Mouse (Mus musculus): ENCODE data around the gene Hcrtr2. TPM values are rescaled to one million over a fixed set of nuclear protein-coding genes. Genes with fewer than 3 reads are reported as not detected.

Gene Hcrtr2
- total RNA-seq (2018; cell fraction: chromatin; rRNA removed): not detected
- total RNA-seq (2018; cell fraction: cytosol; rRNA removed): not detected
- total RNA-seq (2018; cell fraction: nucleus; rRNA removed): not detected
- polyA plus RNA-seq (2018): not detected in 3 replicates

GRCm38 (mm10) chr9:76323756-76324155 lies at the start of gene Hcrtr2:
Gene Hcrtr2 (minus strand): TSS chr9:76323856.
- Histone ChIP-seq H3K36me3 (ENCODE audit: inconsistent target) (no peaks in the 10 kb centered on the region), H3K4me3 (ENCODE audit: inconsistent target) (no peak within 1 kb of the TSS), H3K27ac (no peak within 1 kb of the TSS), H3K79me2 (ENCODE audit: inconsistent target) (no peaks in the 10 kb centered on the region)
- 83% methylated on average over 6 of the region's 6 CpGs for WGBS (ENCODE audit: missing documents)

DNA sequence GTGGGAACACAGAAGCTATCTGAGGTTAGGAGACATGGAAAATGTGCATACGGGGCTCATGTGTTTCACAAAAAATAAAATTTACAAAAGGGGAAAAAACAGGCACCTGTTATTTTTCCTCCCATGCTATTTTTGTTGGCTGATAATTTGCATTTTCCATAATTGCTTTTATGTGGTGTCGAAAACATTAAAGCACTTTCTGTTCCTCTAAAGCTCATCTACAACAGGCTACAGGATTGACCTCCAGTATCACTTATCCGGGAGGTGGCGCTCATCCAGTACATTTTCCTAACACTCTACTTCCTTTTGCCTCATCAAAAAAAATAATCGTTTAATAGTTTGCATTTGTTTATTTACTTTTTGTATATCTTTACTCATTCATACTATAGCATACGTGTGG lies 41.2 kb upstream of the Hcrtr2 start:
- Histone ChIP-seq H3K4me3 (ENCODE audit: inconsistent target) (no peak overlapping the region), H3K36me3 (ENCODE audit: inconsistent target) (no peaks in the 10 kb centered on the region), H3K79me2 (ENCODE audit: inconsistent target) (no peaks in the 10 kb centered on the region), H3K27ac (no peak overlapping the region)
- WGBS (ENCODE audit: missing documents): 88% methylated on average over 6 of the region's 6 CpGs

DNA sequence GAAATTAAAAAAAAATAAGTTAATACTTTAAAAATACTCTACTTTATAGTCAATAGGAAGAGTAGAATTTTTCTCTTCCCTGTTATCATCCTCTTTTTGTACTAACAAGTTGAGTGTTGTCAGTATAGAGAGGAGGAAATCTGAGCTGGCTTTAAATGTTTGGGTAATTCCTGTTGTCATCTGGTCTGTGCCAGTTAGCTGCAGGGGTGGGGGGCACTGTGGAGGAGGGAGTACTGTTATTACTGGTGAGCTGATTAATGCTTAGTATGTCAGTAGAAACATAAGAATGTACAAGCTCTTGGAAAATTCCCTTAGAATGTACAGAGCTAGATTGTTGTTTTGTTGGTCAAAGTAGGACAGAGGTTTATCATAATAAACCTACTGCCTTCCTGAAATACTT lies 36.7 kb upstream of the Hcrtr2 start:
- H3K79me2 ChIP-seq (ENCODE audit: inconsistent target): no peaks in the 10 kb centered on the region
- H3K36me3 ChIP-seq (ENCODE audit: inconsistent target): no peaks in the 10 kb centered on the region
- H3K4me3 ChIP-seq (ENCODE audit: inconsistent target): no peak overlapping the region
- H3K27ac ChIP-seq: no peak overlapping the region

DNA sequence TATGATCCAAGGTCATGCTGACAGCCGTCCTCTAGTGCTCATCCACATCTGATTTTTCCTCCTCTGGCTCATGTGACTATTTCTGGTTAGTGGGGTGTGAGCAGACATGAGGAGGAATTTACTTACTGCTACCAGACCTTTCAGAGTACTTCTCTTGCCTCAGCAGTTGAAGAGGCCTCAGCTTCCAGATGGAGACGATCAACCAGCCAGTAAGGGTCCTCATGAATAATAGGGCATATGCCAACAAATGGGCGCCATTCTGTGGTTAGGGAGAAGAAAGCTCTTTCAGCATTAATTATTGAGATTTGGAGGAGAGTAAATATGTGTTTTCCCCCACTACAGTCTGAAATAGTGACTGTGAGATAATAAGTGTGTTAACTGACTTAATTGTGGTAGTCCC lies 28.7 kb upstream of the Hcrtr2 start:
- H3K4me3 ChIP-seq (ENCODE audit: inconsistent target): no peak overlapping the region

DNA sequence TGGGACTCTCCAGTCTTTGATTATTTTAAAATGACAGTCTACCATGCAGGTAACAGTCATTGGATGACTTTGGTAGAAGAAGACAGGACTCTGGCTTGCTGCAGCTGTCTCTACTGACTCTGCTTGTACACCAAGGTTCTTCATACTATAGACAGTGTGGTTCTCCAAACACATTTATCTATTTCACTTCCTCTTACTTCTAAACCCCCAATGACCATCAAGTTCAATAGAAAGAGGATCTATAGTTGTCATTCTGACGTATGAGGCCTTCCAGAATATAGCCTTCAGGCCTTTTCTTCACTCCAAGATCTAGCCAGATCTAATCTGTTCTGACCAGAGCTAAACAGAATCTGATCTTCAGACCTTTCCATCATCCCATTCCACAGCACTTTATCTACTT lies 23.6 kb upstream of the Hcrtr2 start:
- no peaks in the 10 kb centered on the region for H3K36me3 ChIP-seq (ENCODE audit: inconsistent target)

More for the DNA sequence above, 28.7 kb upstream of the Hcrtr2 start:
- H3K27ac ChIP-seq: no peak overlapping the region
- 87% methylated on average over 3 of the region's 3 CpGs for WGBS (ENCODE audit: missing documents)
- no peaks in the 10 kb centered on the region for H3K36me3 ChIP-seq (ENCODE audit: inconsistent target)
- no peaks in the 10 kb centered on the region for H3K79me2 ChIP-seq (ENCODE audit: inconsistent target)

GRCm38 (mm10) chr9:76331081-76331480 lies 7.4 kb upstream of the Hcrtr2 start:
- no peak overlapping the region for H3K27ac ChIP-seq
- no peaks in the 10 kb centered on the region for H3K79me2 ChIP-seq (ENCODE audit: inconsistent target)
- H3K4me3 ChIP-seq (ENCODE audit: inconsistent target): no peak overlapping the region
- H3K36me3 ChIP-seq (ENCODE audit: inconsistent target): no peaks in the 10 kb centered on the region
- WGBS (ENCODE audit: missing documents): 89% methylated on average over 1 of the region's 1 CpGs

More for the DNA sequence above, 23.6 kb upstream of the Hcrtr2 start:
- Histone ChIP-seq H3K4me3 (ENCODE audit: inconsistent target) (no peak overlapping the region), H3K79me2 (ENCODE audit: inconsistent target) (no peaks in the 10 kb centered on the region), H3K27ac (no peak overlapping the region)
- 67% methylated on average over 1 of the region's 1 CpGs for WGBS (ENCODE audit: missing documents)

GRCm38 (mm10) chr9:76323186-76323701 lies 412 bp downstream of the Hcrtr2 start:
- WGBS (ENCODE audit: missing documents): 5% methylated on average over 29 of the region's 29 CpGs
- Histone ChIP-seq H3K36me3 (ENCODE audit: inconsistent target) (no peaks in the 10 kb centered on the region), H3K79me2 (ENCODE audit: inconsistent target) (no peaks in the 10 kb centered on the region), H3K27ac (no peak overlapping the region), H3K4me3 (ENCODE audit: inconsistent target) (no peak overlapping the region)

- 10% methylated on average over 24 of the region's 24 CpGs for WGBS (ENCODE audit: missing documents)
- Histone ChIP-seq H3K27ac (no peak overlapping the region), H3K79me2 (ENCODE audit: inconsistent target) (no peaks in the 10 kb centered on the region), H3K36me3 (ENCODE audit: inconsistent target) (no peaks in the 10 kb centered on the region), H3K4me3 (ENCODE audit: inconsistent target) (no peak overlapping the region)
These were observed 1.3 kb downstream of the Hcrtr2 start for GRCm38 (mm10) chr9:76322122-76323052.

DNA sequence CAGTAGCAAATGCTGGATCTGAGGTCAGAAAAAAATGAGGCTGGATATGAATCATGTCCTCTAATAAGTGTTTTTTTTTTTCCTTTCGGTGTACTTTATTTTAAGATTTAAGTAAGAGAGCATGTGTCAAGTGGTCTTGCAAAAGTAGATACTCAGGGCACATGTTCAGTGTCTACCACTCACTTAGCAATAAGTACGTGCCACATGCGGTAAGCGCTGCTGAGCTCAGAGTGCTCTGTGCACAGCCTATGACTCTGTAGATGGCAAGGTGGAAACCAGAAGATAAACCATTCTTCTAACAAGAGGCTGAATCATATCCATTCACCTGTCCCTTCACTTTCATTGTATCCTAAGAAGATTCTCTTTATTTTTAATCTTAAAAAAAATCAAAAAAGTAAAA lies 2.1 kb downstream of the Hcrtr2 start:
- Histone ChIP-seq H3K79me2 (ENCODE audit: inconsistent target) (no peaks in the 10 kb centered on the region), H3K4me3 (ENCODE audit: inconsistent target) (no peak overlapping the region), H3K27ac (no peak overlapping the region), H3K36me3 (ENCODE audit: inconsistent target) (no peaks in the 10 kb centered on the region)
- 97% methylated on average over 4 of the region's 4 CpGs for WGBS (ENCODE audit: missing documents)

GRCm38 (mm10) chr9:76320755-76321154 lies 2.9 kb downstream of the Hcrtr2 start:
- Histone ChIP-seq H3K36me3 (ENCODE audit: inconsistent target) (no peaks in the 10 kb centered on the region), H3K27ac (no peak overlapping the region), H3K4me3 (ENCODE audit: inconsistent target) (no peak overlapping the region), H3K79me2 (ENCODE audit: inconsistent target) (no peaks in the 10 kb centered on the region)
- 69% methylated on average over 1 of the region's 1 CpGs for WGBS (ENCODE audit: missing documents)

DNA sequence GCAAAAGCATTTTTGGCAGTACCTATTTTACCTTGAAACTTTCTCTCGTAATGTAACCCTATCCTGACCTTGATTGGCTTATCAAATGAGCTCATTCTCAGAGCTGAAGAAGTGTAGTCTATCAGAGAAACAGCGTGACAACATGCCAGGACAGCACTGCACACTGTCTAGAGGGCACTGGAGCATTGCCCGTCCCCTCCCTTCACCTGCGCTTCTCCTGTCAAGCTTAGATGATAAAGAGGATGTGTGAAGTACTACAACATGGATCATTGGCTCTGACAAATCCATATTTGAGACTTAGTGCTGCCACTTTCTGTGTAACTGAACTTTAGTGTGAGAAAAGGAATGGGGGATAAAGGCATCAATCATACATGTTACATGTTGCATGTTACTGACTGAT lies 5.4 kb downstream of the Hcrtr2 start:
- Histone ChIP-seq H3K36me3 (ENCODE audit: inconsistent target) (no peaks in the 10 kb centered on the region), H3K79me2 (ENCODE audit: inconsistent target) (no peaks in the 10 kb centered on the region), H3K27ac (no peak overlapping the region), H3K4me3 (ENCODE audit: inconsistent target) (no peak overlapping the region)
- 88% methylated on average over 4 of the region's 4 CpGs for WGBS (ENCODE audit: missing documents)

DNA sequence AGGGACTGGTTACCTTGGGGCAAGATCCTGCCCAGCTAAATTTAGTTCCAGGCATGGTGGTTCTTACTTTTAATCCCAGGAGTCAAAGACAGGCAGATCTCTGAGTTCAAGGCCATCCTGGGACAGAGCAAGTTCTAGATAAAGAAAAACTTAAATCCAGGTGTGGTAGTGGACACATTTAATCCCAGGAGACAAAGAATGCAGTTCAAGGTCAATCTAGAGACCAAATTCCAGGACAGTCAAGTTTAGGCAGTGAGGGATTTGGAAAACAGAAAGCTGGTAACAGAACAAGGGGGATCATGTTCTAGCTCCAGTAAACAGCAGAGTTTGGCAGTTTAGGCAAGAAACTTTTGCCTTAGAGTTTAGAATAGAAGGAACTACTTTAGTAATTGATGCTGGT lies 8.6 kb downstream of the Hcrtr2 start:
- H3K36me3 ChIP-seq (ENCODE audit: inconsistent target): no peaks in the 10 kb centered on the region
- H3K79me2 ChIP-seq (ENCODE audit: inconsistent target): no peaks in the 10 kb centered on the region
- H3K4me3 ChIP-seq (ENCODE audit: inconsistent target): no peak overlapping the region
- H3K27ac ChIP-seq: no peak overlapping the region

DNA sequence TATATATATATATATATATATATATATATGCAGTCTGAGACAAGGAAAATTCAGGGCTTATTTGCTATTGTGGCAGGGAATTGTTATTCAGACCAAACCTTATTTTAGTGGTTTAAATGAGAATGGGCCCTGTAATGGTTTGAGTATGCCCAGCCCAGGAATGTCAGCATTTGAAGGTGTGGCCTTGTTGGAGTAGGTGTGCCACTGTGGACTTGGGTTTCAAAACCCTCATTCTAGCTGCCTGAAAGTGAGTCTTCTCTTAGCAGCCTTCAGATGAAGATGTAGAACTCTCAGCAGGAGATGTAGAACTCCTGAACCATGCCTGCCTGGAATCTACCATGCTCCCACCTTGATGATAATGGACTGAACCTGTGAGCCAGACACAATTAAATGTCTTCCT lies 9.7 kb downstream of the Hcrtr2 start:
- no peaks in the 10 kb centered on the region for H3K36me3 ChIP-seq (ENCODE audit: inconsistent target)
- H3K27ac ChIP-seq: no peak overlapping the region
- no peaks in the 10 kb centered on the region for H3K79me2 ChIP-seq (ENCODE audit: inconsistent target)
- H3K4me3 ChIP-seq (ENCODE audit: inconsistent target): no peak overlapping the region

DNA sequence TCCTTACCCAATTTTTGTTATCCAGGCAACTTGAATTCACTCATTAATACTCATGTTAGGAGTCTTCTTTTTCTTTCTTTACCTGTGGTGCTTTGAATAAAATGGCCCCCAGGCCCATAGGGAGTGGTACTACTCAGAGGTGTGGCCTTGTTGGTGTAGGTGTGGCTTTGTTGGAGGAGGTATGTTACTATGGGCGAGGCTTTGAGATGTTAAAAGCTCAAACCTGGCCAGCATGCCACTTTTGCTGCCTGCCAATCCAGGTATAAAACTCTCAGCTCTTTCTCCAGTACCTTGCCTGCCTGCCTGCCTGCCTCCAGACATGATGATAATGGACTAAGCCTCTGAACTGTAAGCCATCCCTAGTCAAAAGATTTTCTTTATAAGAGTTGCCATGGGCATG lies 11.4 kb downstream of the Hcrtr2 start:
- Histone ChIP-seq H3K4me3 (ENCODE audit: inconsistent target) (no peak overlapping the region), H3K27ac (no peak overlapping the region), H3K36me3 (ENCODE audit: inconsistent target) (no peaks in the 10 kb centered on the region), H3K79me2 (ENCODE audit: inconsistent target) (no peaks in the 10 kb centered on the region)
- WGBS (ENCODE audit: missing documents): 60% methylated on average over 1 of the region's 1 CpGs

- Histone ChIP-seq H3K79me2 (ENCODE audit: inconsistent target) (no peaks in the 10 kb centered on the region), H3K36me3 (ENCODE audit: inconsistent target) (no peaks in the 10 kb centered on the region), H3K27ac (no peak overlapping the region), H3K4me3 (ENCODE audit: inconsistent target) (no peak overlapping the region)
- 75% methylated on average over 5 of the region's 5 CpGs for WGBS (ENCODE audit: missing documents)
These were observed 32.3 kb downstream of the Hcrtr2 start for GRCm38 (mm10) chr9:76291384-76291783.

Measured in macrophage (primary cell).